Mouse (Mus musculus): Measurements from ENCODE around the gene Plekhg6.

Plekhg6 gene

DNA sequence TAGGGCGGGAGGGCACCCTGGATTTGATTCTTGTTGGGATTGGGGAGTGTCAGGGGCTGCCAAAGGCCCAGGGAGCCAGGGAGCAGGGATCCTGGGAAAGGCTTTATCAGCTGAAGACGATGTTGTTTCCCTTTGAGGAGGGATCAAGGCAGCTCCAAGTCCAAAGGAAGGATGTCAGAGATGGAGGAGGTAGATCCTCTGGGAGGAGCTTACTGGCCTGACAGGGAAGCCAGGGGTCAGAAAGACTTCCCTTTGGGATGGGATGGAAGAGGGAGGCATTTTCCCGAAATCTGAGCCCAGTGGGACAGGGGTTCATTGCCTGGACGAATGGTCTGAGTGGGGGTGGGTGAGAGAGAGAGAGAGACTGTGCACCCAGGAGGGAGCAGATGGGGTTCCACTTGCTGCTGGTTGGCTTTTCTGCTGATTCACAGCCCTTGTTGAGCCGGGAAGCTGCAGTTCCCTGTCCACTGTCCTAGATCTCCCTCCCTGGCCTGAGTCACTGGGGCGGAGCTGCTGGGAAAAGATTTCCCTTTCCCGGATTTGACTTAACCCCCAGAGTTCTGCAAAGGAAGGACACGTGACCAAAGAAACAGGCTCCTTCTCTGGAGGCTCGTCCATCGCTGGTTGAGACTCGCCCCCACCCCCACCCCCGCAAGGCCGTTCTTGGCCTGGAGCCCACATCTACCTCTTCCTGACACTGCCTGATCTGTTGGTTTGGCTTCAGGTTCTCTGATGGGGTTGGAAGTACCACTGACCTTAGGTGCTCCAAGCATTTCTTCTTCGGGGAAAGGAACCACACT is 26.0 kb downstream of the Plekhg6 start:
- DNase-seq (ENCODE audit: low read depth, low spot score): no peak

DNA sequence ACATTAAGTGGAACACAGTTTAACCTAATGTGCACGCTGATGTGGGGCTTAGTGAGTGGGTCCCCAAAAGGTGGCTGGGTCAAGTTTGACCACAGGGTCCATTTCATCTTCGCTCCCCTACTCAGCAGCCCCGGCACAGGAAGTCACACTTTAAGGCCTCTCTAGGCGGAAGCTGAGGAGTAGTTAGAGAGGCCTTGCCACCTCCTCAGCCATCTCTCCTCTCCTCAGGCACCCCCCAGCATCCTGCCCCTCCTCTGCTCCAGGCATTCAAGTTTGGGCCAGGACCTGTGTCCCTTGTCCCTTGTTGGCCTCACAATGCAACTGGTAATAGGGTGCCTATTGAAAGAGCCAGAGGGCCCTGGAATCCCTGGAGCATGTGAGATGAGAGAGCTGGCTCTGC is 26.9 kb downstream of the Plekhg6 start:
- no peak for DNase-seq (ENCODE audit: low read depth, low spot score)

DNA sequence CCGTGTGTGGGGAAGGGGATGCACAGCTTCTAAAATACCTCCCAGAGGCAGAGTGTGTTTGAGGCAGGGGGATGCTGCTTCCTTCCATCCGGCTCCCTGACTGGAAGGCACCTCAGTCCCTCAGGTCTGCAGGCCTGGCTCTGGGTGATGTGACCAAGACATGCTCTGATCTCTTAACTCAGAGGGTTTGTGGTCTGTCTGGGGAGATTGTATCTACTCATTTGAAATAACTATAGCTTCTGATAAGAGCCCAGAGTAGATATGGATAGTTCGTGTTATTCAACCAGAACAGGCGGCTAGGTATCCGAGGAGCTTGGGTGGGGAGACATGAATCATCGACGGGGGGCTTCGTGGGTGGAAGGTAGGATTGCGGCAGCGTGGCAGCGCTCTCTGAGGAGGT is 27.4 kb downstream of the Plekhg6 start:
- no peak for DNase-seq (ENCODE audit: low read depth, low spot score)

DNA sequence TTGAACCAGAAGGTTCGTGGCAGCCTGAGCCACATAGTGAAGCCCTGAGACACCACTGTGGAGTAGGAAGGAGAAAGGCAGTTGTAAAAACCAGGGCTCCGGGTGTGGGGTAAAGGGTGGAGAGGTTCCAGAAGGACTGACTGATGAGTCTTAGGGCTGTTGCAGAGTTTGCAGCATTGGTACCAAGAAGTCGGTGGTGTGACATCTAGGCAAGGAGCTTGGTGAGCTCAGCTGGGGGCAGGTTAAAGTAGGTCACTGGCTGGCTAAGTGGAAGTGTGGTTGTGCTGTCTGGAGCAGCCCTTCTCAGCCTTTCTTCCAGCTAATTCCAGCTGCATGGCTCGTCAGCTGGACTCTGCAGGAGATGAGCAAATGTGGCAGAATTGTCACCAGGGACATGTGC is 27.8 kb downstream of the Plekhg6 start:
- no peak for DNase-seq (ENCODE audit: low read depth, low spot score)

DNA sequence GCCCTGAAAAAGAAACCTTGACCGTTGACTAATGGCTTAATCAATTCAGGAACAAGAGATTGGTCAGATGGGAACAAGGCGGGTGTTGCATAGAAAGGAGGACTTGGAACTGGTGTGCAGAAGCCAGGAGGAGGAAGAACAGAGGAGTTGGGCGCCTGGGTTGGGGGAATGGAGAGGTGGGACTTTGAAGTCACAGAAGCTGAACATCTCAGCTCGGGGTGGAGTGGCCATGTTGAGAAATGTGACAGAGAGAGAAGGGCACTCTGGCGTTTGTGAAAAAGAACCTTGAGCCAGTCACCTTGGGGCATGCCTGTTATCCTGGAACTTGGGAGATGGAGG is 28.6 kb downstream of the Plekhg6 start:
- no peak for DNase-seq (ENCODE audit: low read depth, low spot score)

DNA sequence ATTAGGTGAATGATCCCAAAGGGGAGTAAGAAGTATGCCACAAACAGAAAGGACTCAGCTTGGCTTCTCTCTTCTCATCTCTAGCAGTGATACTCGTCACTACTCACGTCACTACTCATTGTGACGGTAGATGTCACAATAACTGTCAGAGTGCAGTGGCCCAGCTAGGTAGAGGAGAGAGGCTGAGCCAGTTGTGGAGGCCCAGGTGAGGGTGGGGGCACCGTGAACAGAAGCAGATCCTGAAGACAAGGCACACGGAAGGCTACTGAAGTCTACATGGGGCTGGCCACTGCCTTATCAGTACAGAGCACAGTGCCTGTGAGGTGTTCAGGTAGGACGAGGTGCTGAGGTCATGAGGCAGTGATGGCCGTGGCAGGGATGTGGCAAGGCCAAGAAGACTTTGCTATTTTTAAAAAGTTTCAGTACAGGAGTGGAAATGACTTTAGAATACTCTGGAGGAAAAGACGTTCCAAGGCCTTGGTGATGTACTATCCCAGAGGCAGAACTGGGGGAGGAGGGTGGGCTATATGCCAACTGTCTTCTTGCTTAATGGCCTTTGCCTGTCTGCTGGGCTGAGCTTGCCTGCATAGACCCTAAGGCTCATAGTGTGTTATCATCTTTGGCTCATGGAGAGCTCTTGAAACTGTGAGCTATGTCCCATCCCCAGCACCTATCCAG is 29.1 kb downstream of the Plekhg6 start:
- DNase-seq (ENCODE audit: low read depth, low spot score): no peak

DNA sequence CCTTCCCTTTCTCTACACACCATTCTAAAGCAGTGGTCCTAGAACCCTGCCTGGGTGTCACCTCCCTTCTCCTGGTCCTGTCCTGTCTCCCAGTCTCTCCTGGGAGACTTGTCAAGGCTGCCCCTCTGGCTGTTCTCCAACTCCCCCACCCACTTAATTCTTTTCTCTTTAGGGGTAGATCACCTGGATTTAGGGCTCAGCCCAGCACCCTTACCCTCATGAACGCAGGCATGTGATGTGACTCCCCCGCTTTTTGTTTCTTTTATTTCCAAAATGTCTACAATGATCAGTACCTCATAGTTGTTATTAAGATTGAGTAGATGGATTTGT is 29.6 kb downstream of the Plekhg6 start:
- DNase-seq (ENCODE audit: low read depth, low spot score): no peak

DNA sequence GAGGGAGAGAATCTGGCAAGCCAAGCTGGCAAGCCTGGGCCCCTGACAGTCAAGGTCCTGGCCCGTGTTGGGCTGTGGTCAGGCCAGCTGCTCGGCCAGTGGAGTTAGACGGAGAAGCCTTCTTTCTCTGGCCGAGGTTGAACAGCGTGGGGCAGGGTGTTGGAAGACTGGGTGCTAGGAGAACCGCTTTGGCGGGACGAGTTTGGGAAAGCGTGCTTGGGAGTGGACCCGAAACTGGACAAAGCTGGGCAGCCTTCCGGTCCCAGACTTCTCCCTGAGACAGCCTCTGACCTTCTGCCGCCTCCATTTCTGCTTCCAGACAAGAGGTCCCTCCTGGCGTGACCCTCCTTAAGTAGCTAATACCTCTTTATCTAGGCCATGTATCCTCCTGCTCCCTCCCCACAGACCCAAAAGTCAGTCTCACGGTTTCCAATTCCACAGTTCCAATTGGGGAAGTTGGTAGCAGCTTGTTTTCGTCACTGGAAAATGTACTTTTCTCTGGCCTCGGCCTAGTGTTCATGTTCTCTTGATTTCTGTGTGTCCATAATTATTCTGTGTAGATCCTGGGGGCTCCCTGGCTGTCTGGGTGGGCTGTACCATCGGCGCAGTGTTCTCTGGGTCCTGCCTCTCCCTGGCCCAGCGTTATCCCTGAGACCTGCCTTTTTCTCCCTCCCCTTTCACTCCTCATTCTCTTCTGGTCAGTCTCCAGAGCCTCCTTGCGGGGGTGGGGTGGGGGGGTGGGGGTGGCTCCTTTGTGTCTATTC is 30.2 kb downstream of the Plekhg6 start:
- DNase-seq (ENCODE audit: low read depth, low spot score): no peak

DNA sequence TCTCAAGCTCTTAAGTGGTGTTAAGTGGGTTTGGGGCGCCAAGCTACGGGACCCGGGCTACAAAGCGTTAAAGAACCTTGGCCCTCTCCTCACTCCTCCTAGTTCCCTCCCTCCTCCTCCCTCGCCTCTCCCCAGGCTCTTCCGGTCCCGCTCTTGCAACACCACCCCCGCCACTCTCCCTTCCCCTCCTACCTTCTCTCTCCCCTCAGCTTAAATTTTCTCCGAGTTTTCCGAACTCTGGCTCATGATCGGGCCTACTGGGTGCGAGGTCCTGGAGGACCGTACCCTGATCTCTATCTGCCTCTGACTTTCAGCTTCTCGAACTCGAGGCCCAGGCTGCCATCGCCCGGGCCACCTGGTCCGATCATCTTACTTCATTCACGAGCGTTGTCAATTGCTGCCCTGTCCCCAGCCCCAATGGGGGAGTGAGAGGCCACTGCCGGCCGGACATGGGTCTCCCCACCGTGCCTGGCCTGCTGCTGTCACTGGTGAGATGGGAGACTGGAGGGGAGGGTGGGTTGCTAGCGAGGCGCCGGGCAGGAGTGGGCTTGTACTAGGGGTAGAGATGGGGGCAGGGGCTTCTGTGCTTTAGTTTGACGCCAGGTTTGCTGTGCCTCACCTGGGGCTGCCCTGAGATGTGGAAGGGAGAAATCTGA is 30.9 kb downstream of the Plekhg6 start:
- no peak for DNase-seq (ENCODE audit: low read depth, low spot score)

DNA sequence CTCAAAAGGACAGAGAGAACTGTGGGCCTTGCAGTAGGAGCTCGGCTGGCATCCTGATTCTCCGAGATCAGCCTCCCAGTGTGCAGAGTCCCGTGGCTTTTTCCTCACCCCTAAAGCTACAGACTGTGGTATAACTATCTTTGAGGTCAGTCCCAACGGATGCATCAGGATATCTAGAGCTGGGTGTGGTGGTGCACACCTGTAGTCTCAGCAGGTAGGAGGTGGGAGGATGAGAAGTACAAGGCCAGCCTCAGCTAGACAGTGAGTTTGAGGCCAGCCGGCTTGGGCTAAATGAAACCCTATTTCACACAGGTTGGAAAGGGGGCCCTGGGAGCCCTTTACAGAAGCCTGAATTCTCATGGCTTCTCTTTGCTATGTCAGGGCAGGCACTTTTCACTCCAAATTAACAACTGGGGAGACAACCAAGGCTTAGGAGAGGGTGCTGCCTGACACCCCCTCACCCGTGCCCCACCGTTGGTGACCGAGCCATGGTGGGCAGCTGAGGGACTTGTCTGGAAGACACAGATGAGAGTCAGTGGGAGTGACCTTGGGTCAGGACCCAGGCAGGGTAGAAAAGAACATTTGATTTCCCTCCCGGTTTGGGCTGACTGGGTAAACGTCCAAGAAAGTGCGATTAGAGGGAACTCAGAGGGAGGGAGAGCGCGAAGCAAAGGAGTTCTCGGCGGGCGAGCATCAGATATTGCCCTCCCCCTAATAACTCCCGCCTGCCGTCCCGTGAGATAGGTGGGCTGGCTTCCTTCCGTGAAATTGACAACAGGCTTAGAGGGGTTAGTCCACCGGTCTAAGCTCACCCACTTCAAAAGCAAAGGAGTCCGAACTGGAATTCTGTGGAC is 31.6 kb downstream of the Plekhg6 start, which contains the start of gene Tnfrsf1a:
Gene Tnfrsf1a (plus strand): TSS at position 642 of the 854 bp plus-strand sequence.
- DNase-seq (ENCODE audit: low read depth, low spot score): no peak

DNA sequence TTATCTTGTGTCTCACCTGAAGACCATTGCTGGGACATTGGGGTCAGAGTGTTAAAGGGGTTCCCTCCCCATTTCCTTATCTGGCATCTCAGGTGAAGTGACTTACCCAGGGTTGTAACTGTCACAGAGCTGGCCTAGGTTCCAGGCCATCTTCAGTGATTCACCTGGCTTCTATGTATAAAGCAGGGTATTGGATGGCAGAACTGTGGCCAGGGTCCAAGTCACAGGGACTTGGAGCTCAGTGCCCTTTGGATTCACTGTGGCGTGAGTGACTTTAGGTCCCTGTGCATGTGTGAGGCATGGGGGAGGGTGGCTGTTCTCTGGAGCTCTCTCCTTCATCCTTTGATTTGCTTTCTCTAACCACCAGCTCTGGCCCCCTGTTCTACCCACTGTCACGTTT is 34.6 kb downstream of the Plekhg6 start:
- DNase-seq (ENCODE audit: low read depth, low spot score): no peak

DNA sequence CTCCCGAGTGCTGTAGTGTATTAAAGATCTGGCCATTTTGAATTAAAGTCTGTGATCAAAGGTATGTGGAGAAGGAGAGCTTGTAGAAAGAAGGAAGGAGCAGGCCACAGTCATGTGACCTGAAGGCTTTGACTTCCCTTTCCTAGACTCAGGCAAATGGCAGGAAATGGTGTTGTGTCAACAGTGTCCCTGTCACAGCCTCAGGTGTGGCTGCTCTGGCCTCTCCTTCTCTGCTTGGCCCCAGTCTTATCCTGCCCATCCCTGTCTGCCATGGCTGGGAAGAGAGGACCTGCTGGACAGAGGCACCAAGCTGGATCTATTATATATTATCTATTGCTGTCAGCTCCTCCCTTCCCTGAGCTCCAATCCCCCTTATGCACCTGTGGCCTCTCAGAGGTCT is 35.0 kb downstream of the Plekhg6 start:
- no peak for DNase-seq (ENCODE audit: low read depth, low spot score)

DNA sequence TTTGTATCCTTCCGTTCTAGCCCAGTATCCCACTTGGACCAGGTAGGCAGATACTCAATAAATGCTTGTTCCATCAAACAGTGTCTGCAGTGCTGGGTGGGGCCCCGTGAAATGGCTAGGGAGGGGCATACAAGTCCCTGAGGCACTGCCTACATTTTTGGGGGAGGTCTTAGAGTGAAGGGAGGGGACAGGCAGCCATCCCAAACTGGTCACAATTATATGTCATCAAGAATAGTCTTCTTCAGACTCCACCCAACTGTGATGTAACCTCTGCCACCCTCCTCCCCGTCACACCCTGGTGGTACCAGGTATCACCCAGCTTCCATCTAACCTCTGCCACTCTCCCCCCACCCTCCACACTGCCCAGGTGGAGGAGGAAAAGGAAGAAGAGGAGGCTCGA is 35.7 kb downstream of the Plekhg6 start:
- DNase-seq (ENCODE audit: low read depth, low spot score): no peak

DNA sequence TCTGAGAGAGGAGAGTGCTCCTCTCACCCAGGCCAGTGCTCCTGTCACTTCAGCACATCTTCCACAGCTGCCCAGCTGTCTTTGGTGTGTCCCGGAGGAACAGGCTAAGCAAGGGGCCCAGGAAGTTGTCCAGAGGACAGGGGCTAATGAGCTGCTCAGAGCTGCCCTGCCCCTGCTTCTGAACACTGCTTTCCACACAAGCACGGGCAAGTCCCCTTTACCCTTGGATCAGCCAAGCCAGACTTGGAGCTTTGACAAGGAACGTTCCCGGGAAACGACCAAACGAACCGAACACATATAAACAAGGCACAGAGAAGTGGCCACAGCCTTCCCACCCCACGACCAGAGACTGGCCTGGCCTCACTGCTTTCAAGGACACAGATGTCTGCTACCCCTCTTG is 36.5 kb downstream of the Plekhg6 start:
- DNase-seq (ENCODE audit: low read depth, low spot score): no peak

DNA sequence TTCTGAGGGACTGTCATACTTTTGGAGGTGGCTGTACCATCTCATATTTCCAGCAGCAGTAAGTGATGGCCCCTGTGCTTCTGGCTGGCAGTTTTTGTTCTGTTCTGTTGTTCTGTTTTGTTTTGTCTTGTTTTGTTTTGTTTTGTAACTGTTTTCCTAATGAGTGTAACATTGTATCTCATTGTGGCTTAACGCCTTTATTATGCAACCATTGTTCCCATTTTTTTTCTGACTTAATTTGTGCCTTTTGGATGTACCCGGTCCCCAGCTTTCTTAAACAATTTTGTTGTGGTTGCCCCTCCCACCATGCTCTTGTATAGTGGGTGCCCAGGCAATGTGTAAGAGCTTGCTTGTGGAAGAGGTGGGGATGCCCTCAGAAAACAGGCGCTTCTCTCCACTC is 38.4 kb downstream of the Plekhg6 start:
- no peak for DNase-seq (ENCODE audit: low read depth, low spot score)

DNA sequence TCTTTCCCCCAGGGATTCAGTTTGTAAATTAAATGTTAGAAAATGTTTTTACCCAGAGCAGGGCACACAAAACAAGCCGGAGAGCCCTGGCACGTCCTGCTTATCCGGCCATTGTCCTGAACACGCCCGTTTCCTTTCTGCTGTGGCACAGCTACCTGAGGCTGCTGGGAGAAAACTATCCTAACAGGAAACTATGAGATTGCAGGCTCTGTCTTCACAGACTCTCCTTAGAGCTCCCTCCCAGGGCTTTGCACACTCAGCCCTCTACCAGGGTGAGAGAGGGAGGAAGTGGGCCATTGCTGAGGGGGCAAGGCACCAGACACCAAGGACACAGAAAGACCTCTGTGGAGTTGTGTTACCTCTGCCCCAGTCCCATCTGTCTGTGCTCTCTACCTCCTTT is 40.3 kb downstream of the Plekhg6 start:
- DNase-seq (ENCODE audit: low read depth, low spot score): no peak

DNA sequence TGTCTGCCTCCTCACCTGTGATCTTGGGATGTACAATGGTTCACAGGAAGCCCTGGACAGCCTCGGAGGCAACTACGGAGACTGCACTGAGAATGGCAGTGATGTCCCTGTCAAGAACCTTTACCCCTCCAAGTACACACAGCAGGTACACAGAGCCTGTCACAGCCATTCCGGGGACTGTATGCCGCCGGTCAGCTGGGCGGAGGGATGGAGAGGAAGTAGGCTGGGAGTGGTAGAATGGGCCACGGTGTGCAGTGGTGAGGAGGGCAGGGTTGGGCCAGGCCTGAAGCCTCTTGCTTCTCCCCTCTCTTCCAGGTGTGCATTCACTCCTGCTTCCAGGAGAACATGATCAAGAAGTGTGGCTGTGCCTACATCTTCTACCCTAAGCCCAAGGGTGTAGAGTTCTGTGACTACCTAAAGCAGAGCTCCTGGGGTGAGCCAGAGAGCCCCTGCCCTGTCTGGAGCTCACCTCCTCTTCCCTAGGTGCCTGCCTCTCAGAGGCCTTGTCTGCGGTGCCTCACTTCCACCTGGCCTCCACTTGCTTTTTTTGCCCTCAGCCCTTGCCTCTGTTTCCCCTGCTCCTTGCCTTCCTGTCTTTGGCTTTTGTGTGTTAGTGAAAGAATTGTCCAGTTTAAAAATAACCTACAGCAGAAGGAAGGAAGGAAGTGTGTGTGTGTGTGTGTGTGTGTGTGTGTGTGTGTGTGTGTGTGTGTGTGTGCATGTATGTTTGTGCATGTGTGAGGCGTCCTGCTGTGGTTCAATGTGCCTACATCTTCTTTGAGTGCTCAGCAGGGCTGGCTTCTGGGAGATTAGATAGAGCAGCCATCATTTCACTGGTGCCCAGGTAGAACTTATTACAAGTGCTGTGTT is 41.6 kb downstream of the Plekhg6 start:
- DNase-seq (ENCODE audit: low read depth, low spot score): no peak

DNA sequence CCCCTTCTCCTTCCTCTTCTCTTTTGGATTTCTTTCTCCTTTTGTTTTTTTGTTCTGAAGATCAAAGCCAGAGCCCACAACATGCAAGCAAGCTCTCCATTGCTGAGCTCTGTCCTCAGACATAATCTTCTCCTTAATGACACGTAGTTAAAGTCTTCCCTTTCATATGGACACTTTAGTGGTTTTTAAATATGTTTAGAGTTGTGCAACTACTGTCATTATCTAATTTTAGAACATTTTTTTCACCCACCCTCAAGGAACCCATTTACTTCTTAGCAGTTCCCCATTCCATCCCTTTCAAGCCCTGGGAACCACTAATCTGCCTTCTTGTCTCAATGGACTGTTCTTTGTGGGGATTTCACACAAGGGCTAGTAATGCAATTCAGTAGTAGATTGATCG is 46.2 kb downstream of the Plekhg6 start:
- no peak for DNase-seq (ENCODE audit: low read depth, low spot score)

DNA sequence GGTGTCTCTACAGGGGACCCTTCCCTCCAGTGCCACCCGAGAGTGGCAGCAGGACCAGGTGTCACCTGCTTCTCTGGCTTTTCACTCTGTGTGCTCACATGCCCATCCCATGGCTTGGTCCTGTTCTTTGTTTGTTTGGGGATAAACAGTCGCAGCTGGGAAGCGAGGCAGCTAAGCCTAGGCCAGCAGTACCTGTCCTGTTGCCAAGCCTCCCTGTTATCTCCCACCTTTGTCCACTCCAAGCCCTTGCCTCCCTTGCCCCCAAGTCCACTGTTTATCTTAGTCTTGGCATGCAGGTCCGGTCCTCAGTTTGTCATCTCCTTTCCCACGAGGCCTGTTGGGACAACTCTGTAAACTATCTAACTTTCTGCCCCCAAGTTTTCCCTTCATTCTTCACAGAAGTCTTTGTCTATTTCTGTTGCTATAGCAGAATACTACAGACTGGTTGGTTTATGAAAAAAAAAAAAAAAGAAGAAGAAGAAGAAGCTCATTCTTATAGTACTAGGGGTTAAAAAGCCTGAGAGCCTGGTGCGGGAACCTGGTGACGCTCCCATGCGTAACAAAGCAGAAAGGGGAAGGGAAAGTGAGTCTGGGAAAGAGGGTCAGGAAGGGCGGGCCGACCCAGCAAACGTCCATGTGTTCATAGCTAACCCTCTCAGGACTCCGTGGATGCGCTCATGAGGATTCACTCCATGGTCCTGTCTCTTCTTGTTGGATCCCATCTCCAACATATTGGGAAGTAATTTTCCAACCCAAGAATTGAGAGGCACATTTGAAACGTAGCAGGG is 47.3 kb downstream of the Plekhg6 start:
- DNase-seq (ENCODE audit: low read depth, low spot score): no peak

Measured in A20 (cell line).